Mouse (Mus musculus): ENCODE data around the gene Ern1. TPM values are rescaled to one million over a fixed set of nuclear protein-coding genes. Genes with fewer than 3 reads are reported as not detected.

Gene Ern1
- polyA plus RNA-seq, 2 experiments, result 2.9 to 4.6 TPM

- H3K4me1 ChIP-seq (replicated peaks; ENCODE audit: control insufficient read depth in 2 of 2, insufficient read depth in 2 of 2, low read length in 1 of 2), result peaks cover 2 to 5% of the 10 kb centered on the region in 2 experiments; a peak in 3 of 4 replicates
- DNase-seq (ENCODE audit: low read depth in 3 of 3, low spot score in 3 of 3), result no peak
- 69% methylated on average over 3 of the region's 3 CpGs for WGBS (ENCODE audit: insufficient replicate concordance)
- H3K9ac ChIP-seq (replicated peaks), result no peak overlapping the region
- no peak overlapping the region for H3K4me3 ChIP-seq (ENCODE audit: insufficient read depth in 1 of 2, low read depth in 2 of 2, low read length in 2 of 2)
- ATAC-seq (ENCODE audit: insufficient read depth), result no peak
- H3K4me2 ChIP-seq (ENCODE audit: low read depth), result no peak overlapping the region
- TF ChIP-seq CTCF (IDR thresholded peaks at IDR 0.05; ENCODE audit: low read depth), result no peak
- no peak for TF ChIP-seq EP300 (IDR thresholded peaks at IDR 0.05; ENCODE audit: low read depth)
- H3K27ac ChIP-seq, result no peak overlapping the region
- H3K9me3 ChIP-seq (ENCODE audit: control insufficient read depth, low read length), result no peaks in the 10 kb centered on the region
- no peaks in the 10 kb centered on the region for H3K27me3 ChIP-seq (ENCODE audit: control insufficient read depth, insufficient read depth, low read length)
- no peaks in the 10 kb centered on the region for H3K36me3 ChIP-seq (replicated peaks; ENCODE audit: control insufficient read depth, insufficient read depth, low read depth)
Measured at GRCm38 (mm10) chr11:106520404-106520803, 32.8 kb upstream of the Ern1 start.

DNA sequence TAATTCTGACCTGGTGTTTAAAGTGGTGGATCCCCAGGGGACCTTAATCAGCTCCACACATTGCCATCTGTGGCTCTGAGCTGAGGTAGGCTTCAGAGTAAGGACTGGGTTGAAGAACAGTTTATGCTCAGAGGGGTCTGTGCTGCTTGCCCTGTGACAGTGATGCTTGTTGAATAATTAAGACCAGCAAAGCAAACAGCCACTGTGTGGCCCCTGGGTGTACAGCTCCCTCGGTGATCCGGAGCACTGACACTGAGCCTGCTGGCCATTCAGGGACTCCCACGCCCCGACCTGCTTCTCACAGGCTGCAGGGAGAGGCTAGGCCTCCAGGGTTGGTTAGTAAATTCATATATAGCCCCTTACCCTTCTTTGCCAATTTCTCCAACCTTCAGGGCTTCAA is 31.9 kb upstream of the Ern1 start:
- H3K36me3 ChIP-seq (replicated peaks; ENCODE audit: control insufficient read depth, insufficient read depth, low read depth), result no peaks in the 10 kb centered on the region
- DNase-seq (ENCODE audit: low read depth in 3 of 3, low spot score in 3 of 3) (no peak), ATAC-seq (ENCODE audit: insufficient read depth) (no peak)
- no peak overlapping the region for H3K4me2 ChIP-seq (ENCODE audit: low read depth)
- no peak overlapping the region for H3K9ac ChIP-seq (replicated peaks)
- WGBS (ENCODE audit: insufficient replicate concordance), result 78% methylated on average over 4 of the region's 4 CpGs
- no peak overlapping the region for H3K4me3 ChIP-seq (ENCODE audit: insufficient read depth in 1 of 2, low read depth in 2 of 2, low read length in 2 of 2)
- H3K27me3 ChIP-seq (ENCODE audit: control insufficient read depth, insufficient read depth, low read length), result no peaks in the 10 kb centered on the region
- peaks cover 10 to 13% of the 10 kb centered on the region in 2 experiments for H3K4me1 ChIP-seq (replicated peaks; ENCODE audit: control insufficient read depth in 2 of 2, insufficient read depth in 2 of 2, low read length in 1 of 2)
- no peaks in the 10 kb centered on the region for H3K9me3 ChIP-seq (ENCODE audit: control insufficient read depth, low read length)
- no peak overlapping the region for H3K27ac ChIP-seq
- no peak for TF ChIP-seq EP300 (IDR thresholded peaks at IDR 0.05; ENCODE audit: low read depth)
- no peak for TF ChIP-seq CTCF (IDR thresholded peaks at IDR 0.05; ENCODE audit: low read depth)

GRCm38 (mm10) chr11:106518391-106518790 is 30.7 kb upstream of the Ern1 start:
- Histone ChIP-seq H3K27me3 (ENCODE audit: control insufficient read depth, insufficient read depth, low read length) (no peaks in the 10 kb centered on the region), H3K9ac (replicated peaks) (no peak overlapping the region), H3K4me2 (ENCODE audit: low read depth) (no peak overlapping the region), H3K9me3 (ENCODE audit: control insufficient read depth, low read length) (no peaks in the 10 kb centered on the region), H3K4me1 (replicated peaks; ENCODE audit: control insufficient read depth in 2 of 2, insufficient read depth in 2 of 2, low read length in 1 of 2) (peaks cover 10 to 19% of the 10 kb centered on the region in 2 experiments), H3K4me3 (ENCODE audit: insufficient read depth in 1 of 2, low read depth in 2 of 2, low read length in 2 of 2) (no peak overlapping the region), H3K36me3 (replicated peaks; ENCODE audit: control insufficient read depth, insufficient read depth, low read depth) (no peaks in the 10 kb centered on the region), H3K27ac (no peak overlapping the region)
- 64% methylated on average over 4 of the region's 4 CpGs for WGBS (ENCODE audit: insufficient replicate concordance)
- ATAC-seq (ENCODE audit: insufficient read depth) (no peak), DNase-seq (ENCODE audit: low read depth in 3 of 3, low spot score in 3 of 3) (no peak)
- TF ChIP-seq CTCF (IDR thresholded peaks at IDR 0.05; ENCODE audit: low read depth) (no peak), EP300 (IDR thresholded peaks at IDR 0.05; ENCODE audit: low read depth) (no peak)

DNA sequence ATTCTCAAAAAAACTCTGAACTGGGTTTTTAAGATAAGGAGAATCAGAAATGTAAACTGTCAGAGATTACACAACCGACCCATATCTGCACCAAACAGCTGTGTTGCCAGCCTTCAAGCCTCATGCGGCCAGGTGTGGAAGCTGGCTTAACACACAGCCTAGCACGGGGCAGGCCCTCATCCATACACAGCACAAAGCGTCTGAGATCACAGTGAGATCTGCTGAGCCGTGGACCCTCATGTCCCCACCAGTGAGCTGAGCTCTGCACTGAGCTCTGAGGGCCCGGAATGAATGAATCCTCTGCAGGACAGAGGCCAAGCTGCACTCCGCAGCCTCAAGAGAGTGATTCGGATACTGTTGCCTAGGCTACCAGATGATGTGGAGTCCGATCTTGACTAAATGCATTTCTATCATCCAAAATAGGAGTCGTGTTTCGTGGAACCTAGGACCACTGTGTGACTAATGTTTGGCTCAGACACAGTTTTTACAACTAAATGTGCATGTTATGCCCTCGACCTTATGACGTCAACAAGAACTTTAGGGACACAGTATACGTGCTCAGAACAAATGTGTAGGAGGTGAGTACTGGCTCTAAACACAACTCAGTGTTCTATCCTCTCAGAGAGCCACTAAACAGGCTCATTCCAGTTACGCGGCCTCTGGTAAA is 27.6 kb upstream of the Ern1 start:
- ATAC-seq (ENCODE audit: insufficient read depth) (peak; percentile 81), DNase-seq (ENCODE audit: low read depth in 3 of 3, low spot score in 3 of 3) (peak; percentile 39 to 55 (median 49))
- 50% methylated on average over 16 of the region's 16 CpGs for WGBS (ENCODE audit: insufficient replicate concordance)
- TF ChIP-seq EP300 (IDR thresholded peaks at IDR 0.05; ENCODE audit: low read depth) (peak; percentile 84), CTCF (IDR thresholded peaks at IDR 0.05; ENCODE audit: low read depth) (no peak)
- Histone ChIP-seq H3K4me3 (ENCODE audit: insufficient read depth in 1 of 2, low read depth in 2 of 2, low read length in 2 of 2) (no peak overlapping the region), H3K36me3 (replicated peaks; ENCODE audit: control insufficient read depth, insufficient read depth, low read depth) (no peaks in the 10 kb centered on the region), H3K27ac (peak overlapping the region; percentile 29; the same call in 1 of the 2 replicates), H3K9ac (replicated peaks) (no peak overlapping the region), H3K4me2 (ENCODE audit: low read depth) (no peak overlapping the region), H3K27me3 (ENCODE audit: control insufficient read depth, insufficient read depth, low read length) (no peaks in the 10 kb centered on the region), H3K9me3 (ENCODE audit: control insufficient read depth, low read length) (no peaks in the 10 kb centered on the region), H3K4me1 (replicated peaks; ENCODE audit: control insufficient read depth in 2 of 2, insufficient read depth in 2 of 2, low read length in 1 of 2) (peaks cover 10 to 18% of the 10 kb centered on the region in 2 experiments)

DNA sequence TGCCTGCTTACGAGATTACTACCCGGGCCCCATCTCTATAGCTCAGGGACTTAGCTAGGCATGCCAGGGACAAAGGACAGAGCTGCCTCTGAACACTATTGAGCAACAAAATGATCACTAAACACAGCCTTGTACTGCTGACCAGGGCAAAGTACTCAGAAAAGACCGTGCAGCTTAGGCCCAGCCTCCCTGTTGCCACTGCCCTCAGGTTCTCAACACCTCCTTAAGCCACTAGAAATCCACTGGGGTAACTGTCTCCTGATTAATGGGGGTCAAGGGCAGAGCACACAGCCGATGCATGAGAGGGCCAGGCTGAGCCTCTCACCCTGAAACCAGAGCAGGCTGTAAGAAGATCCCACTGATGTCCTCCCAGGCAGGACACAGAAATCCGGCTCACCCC is 26.8 kb upstream of the Ern1 start:
- H3K4me1 ChIP-seq (replicated peaks; ENCODE audit: control insufficient read depth in 2 of 2, insufficient read depth in 2 of 2, low read length in 1 of 2), result peaks cover 10 to 18% of the 10 kb centered on the region in 2 experiments
- no peaks in the 10 kb centered on the region for H3K27me3 ChIP-seq (ENCODE audit: control insufficient read depth, insufficient read depth, low read length)
- DNase-seq (ENCODE audit: low read depth in 3 of 3, low spot score in 3 of 3) (no peak), ATAC-seq (ENCODE audit: insufficient read depth) (peak; percentile 48; the same call in 1 of the 2 replicates)
- no peak overlapping the region for H3K9ac ChIP-seq (replicated peaks)
- H3K4me2 ChIP-seq (ENCODE audit: low read depth), result no peak overlapping the region
- no peak overlapping the region for H3K4me3 ChIP-seq (ENCODE audit: insufficient read depth in 1 of 2, low read depth in 2 of 2, low read length in 2 of 2)
- no peak overlapping the region; the same call in 1 of the 2 replicates for H3K27ac ChIP-seq
- TF ChIP-seq EP300 (IDR thresholded peaks at IDR 0.05; ENCODE audit: low read depth), result no peak
- no peak for TF ChIP-seq CTCF (IDR thresholded peaks at IDR 0.05; ENCODE audit: low read depth)
- WGBS (ENCODE audit: insufficient replicate concordance), result 59% methylated on average over 5 of the region's 5 CpGs
- peaks cover under 1% of the 10 kb centered on the region for H3K36me3 ChIP-seq (replicated peaks; ENCODE audit: control insufficient read depth, insufficient read depth, low read depth)
- H3K9me3 ChIP-seq (ENCODE audit: control insufficient read depth, low read length), result no peaks in the 10 kb centered on the region
